Mouse (Mus musculus): ENCODE measurements around the gene Mtus2.

DNA sequence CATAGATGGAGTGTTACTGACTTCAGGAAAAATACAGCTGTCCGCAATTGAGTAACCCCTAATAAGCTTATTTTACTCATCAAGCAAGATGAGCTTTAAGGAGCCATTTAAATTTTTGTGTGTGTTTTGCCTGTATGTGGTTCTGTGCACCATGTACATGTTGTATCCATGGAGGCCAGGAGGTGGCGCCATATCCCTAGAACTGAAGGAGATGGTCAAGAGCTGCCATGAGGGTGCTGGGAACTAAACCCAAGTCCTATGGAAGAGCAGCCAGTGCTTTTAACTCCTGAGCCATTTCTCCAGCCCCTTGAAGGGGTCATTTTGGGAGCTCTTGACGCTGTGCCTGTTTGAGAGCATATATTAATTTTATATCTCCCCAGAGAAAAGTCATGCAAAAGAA is 122.6 kb downstream of the Mtus2 start:
- TF ChIP-seq POLR2A (IDR thresholded peaks at IDR 0.05; ENCODE audit: borderline replicate concordance, low read depth, low read length) (no peak), CTCF (IDR thresholded peaks at IDR 0.05; ENCODE audit: low read depth, low read length) (no peak)

Measured in bone marrow macrophage, adult 2 months (primary cell).